Mouse (Mus musculus) MEL (cell line): Measurements from ENCODE around the gene Layn. TPM values are rescaled to one million over a fixed set of nuclear protein-coding genes. Genes with fewer than 3 reads are reported as not detected.

Experiments used
- DNase-seq: peaks from one replicate; pipeline ENCODE4 v3.0.0; 2011; ENCODE audit warnings: low read depth, low spot score
- H3K27ac ChIP-seq: 2 replicates; pipeline ENCODE4 v1.5.1; 2012; ENCODE audit warnings: low read depth, mild to moderate bottlenecking, control low read depth, low read length, moderate library complexity; ENCODE audit not compliant: control insufficient read depth
- H3K27me3 ChIP-seq, 2 experiments: fragments of 150-350 bp in 1 of 2; sonication (generic) in 1 of 2; 2 replicates each; pipeline ENCODE4 v1.6.1; 2012; ENCODE audit warnings: low read length in 2 of 2, mild to moderate bottlenecking in 2 of 2, improper control_type of control experiment in 1 of 2, moderate library complexity in 1 of 2; ENCODE audit not compliant: insufficient read depth in 2 of 2, control insufficient read depth in 1 of 2
- H3K36me3 ChIP-seq, 2 experiments: 2 replicates each; pipeline ENCODE4 v1.6.1; 2012 to 2014; ENCODE audit warnings: low read length in 2 of 2, improper control_type of control experiment in 1 of 2, inconsistent platforms in 1 of 2, mild to moderate bottlenecking in 1 of 2; ENCODE audit not compliant: insufficient read depth in 2 of 2, control insufficient read depth in 1 of 2
- H3K4me1 ChIP-seq, 2 experiments: fragments of 150-350 bp in 1 of 2; sonication (generic) in 1 of 2; 2 replicates each; pipeline ENCODE4 v1.6.1; 2012; ENCODE audit warnings: low read length in 2 of 2, improper control_type of control experiment in 1 of 2, mild to moderate bottlenecking in 1 of 2; ENCODE audit not compliant: insufficient read depth in 2 of 2, control insufficient read depth in 1 of 2
- H3K4me3 ChIP-seq, 2 experiments: fragments of 150-350 bp in 1 of 2; sonication (generic) in 1 of 2; 2 replicates each; pipeline ENCODE4 v1.5.1; 2012; ENCODE audit warnings: low read depth in 2 of 2, low read length in 2 of 2, mild to moderate bottlenecking in 2 of 2, moderate library complexity in 2 of 2, control low read depth in 1 of 2, improper control_type of control experiment in 1 of 2; ENCODE audit not compliant: control insufficient read depth in 1 of 2, insufficient read depth in 1 of 2
- H3K79me2 ChIP-seq: 2 replicates; pipeline ENCODE4 v1.6.1; 2012; ENCODE audit warnings: mild to moderate bottlenecking, low read length, moderate library complexity; ENCODE audit not compliant: control insufficient read depth, poor library complexity, insufficient read depth
- H3K9ac ChIP-seq: 2 replicates; pipeline ENCODE4 v1.6.1; 2012; ENCODE audit warnings: low read depth, mild to moderate bottlenecking, control low read depth, low read length, moderate library complexity; ENCODE audit not compliant: control insufficient read depth, poor library complexity, severe bottlenecking
- H3K9me3 ChIP-seq: fragments of 150-350 bp; sonication (generic); replicated peaks from 2 replicates; pipeline ENCODE4 v1.6.1; 2012; ENCODE audit warnings: mild to moderate bottlenecking, low read length, improper control_type of control experiment, moderate library complexity; ENCODE audit not compliant: insufficient read depth
- BHLHE40 ChIP-seq: IDR thresholded peaks from 2 replicates; pipeline ENCODE4 v1.6.1; 2012; ENCODE audit warnings: low read depth, mild to moderate bottlenecking, inconsistent platforms, low read length, improper control_type of control experiment, borderline replicate concordance
- CHD2 ChIP-seq: IDR thresholded peaks from 2 replicates; pipeline ENCODE4 v1.6.1; 2011; ENCODE audit warnings: low read length, improper control_type of control experiment
- CTCF ChIP-seq, 3 experiments: IDR thresholded peaks in 2 of 3; conservative IDR thresholded peaks in 1 of 3; 2 replicates each; pipeline ENCODE4 v1.5.1; 2011 to 2012; ENCODE audit warnings: low read length in 3 of 3, low read depth in 2 of 3, mild to moderate bottlenecking in 2 of 3, improper control_type of control experiment in 1 of 3, inconsistent platforms in 1 of 3, mixed read lengths in 1 of 3, moderate library complexity in 1 of 3; ENCODE audit not compliant: control insufficient read depth in 1 of 3, insufficient read depth in 1 of 3, poor library complexity in 1 of 3, severe bottlenecking in 1 of 3
- E2F4 ChIP-seq: IDR thresholded peaks from 2 replicates; pipeline ENCODE4 v1.6.1; 2011; ENCODE audit warnings: low read depth, low read length, improper control_type of control experiment, borderline replicate concordance
- ELF1 ChIP-seq: IDR thresholded peaks from 2 replicates; pipeline ENCODE4 v1.6.1; 2014; ENCODE audit warnings: low read depth, mild to moderate bottlenecking, inconsistent platforms, low read length, improper control_type of control experiment, moderate library complexity
- EP300 ChIP-seq, 2 experiments: IDR thresholded peaks; 2 replicates each; pipeline ENCODE4 v1.6.1; 2011; ENCODE audit warnings: improper control_type of control experiment in 2 of 2, low read length in 2 of 2, low read depth in 1 of 2, mild to moderate bottlenecking in 1 of 2
- GABPA ChIP-seq: IDR thresholded peaks from 2 replicates; pipeline ENCODE4 v1.6.1; 2012; ENCODE audit warnings: low read depth, mild to moderate bottlenecking, inconsistent platforms, low read length, improper control_type of control experiment, moderate library complexity
- GATA1 ChIP-seq: IDR thresholded peaks from 2 replicates; pipeline ENCODE4 v1.6.1; 2011; ENCODE audit warnings: low read depth, low read length, improper control_type of control experiment
- HCFC1 ChIP-seq: IDR thresholded peaks from 2 replicates; pipeline ENCODE4 v1.6.1; 2012; ENCODE audit warnings: low read depth, mild to moderate bottlenecking, inconsistent platforms, low read length, improper control_type of control experiment, moderate library complexity
- MAX ChIP-seq: IDR thresholded peaks from 2 replicates; pipeline ENCODE4 v1.6.1; 2011; ENCODE audit warnings: low read length, improper control_type of control experiment
- MEF2A ChIP-seq: IDR thresholded peaks from 2 replicates; pipeline ENCODE4 v1.6.1; 2014; ENCODE audit warnings: low read depth, mild to moderate bottlenecking, inconsistent platforms, low read length, improper control_type of control experiment; ENCODE audit not compliant: poor library complexity, insufficient replicate concordance, severe bottlenecking; ENCODE audit errors: extremely low read depth
- MXI1 ChIP-seq: IDR thresholded peaks from 2 replicates; pipeline ENCODE4 v1.6.1; 2011; ENCODE audit warnings: mild to moderate bottlenecking, low read depth, low read length, improper control_type of control experiment
- MYC ChIP-seq: IDR thresholded peaks from 2 replicates; pipeline ENCODE4 v1.6.1; 2011; ENCODE audit warnings: low read depth, mild to moderate bottlenecking, low read length, improper control_type of control experiment, moderate library complexity
- NELFE ChIP-seq: IDR thresholded peaks from 2 replicates; pipeline ENCODE4 v1.6.1; 2011; ENCODE audit warnings: low read depth, low read length, improper control_type of control experiment
- NRF1 ChIP-seq: IDR thresholded peaks from 2 replicates; pipeline ENCODE4 v1.6.1; 2014; ENCODE audit warnings: low read depth, mild to moderate bottlenecking, inconsistent platforms, low read length, improper control_type of control experiment, moderate library complexity; ENCODE audit not compliant: poor library complexity, insufficient read depth, severe bottlenecking
- POLR2A ChIP-seq, 2 experiments: IDR thresholded peaks; 2 replicates each; pipeline ENCODE4 v1.6.1; 2011 to 2012; ENCODE audit warnings: low read length in 2 of 2, mild to moderate bottlenecking in 2 of 2, control low read depth in 1 of 2, improper control_type of control experiment in 1 of 2, low read depth in 1 of 2, moderate library complexity in 1 of 2; ENCODE audit not compliant: control insufficient read depth in 1 of 2, insufficient read depth in 1 of 2, poor library complexity in 1 of 2
- RAD21 ChIP-seq: IDR thresholded peaks from 2 replicates; pipeline ENCODE4 v1.6.1; 2011; ENCODE audit warnings: mild to moderate bottlenecking, low read depth, low read length, improper control_type of control experiment
- SIN3A ChIP-seq: IDR thresholded peaks from 2 replicates; pipeline ENCODE4 v1.6.1; 2012; ENCODE audit warnings: low read length, improper control_type of control experiment, inconsistent platforms
- TCF12 ChIP-seq: IDR thresholded peaks from 2 replicates; pipeline ENCODE4 v1.6.1; 2014; ENCODE audit warnings: low read depth, mild to moderate bottlenecking, inconsistent platforms, low read length, improper control_type of control experiment, moderate library complexity
- UBTF ChIP-seq: IDR thresholded peaks from 2 replicates; pipeline ENCODE4 v1.6.1; 2012; ENCODE audit warnings: low read depth, mild to moderate bottlenecking, inconsistent platforms, low read length, improper control_type of control experiment, moderate library complexity, borderline replicate concordance; ENCODE audit not compliant: insufficient read depth
- ZC3H11A ChIP-seq: IDR thresholded peaks from 2 replicates; pipeline ENCODE4 v1.6.1; 2012; ENCODE audit warnings: low read depth, mild to moderate bottlenecking, inconsistent platforms, low read length, improper control_type of control experiment
- ZKSCAN1 ChIP-seq: IDR thresholded peaks from 2 replicates; pipeline ENCODE4 v1.6.1; 2012; ENCODE audit warnings: low read depth, mild to moderate bottlenecking, inconsistent platforms, low read length, improper control_type of control experiment, moderate library complexity
- ZNF384 ChIP-seq: IDR thresholded peaks from 2 replicates; pipeline ENCODE4 v1.6.1; 2012; ENCODE audit warnings: low read depth, mild to moderate bottlenecking, inconsistent platforms, low read length, improper control_type of control experiment
- polyA plus RNA-seq, 2 experiments: library from polyadenylated mRNA; stranded (reverse) in 1 of 2; unstranded in 1 of 2; fragments of >175 nt in 1 of 2; fragments of >200 nt in 1 of 2; gene quantifications; 2 replicates each; pipeline versions ENCODE4 v1.2.1 to v1.2.4; 2012; ENCODE audit warnings: low replicate concordance in 2 of 2, low read depth in 1 of 2; ENCODE audit not compliant: insufficient read length in 2 of 2, insufficient read depth in 1 of 2, missing spikeins in 1 of 2
- total RNA-seq: library from RNA; depleted of rRNA; stranded (reverse); fragments of 300-350 nt; gene quantifications from 2 replicates; pipeline ENCODE4 v1.2.3, GENCODE M21; 2012

The Layn gene
- total and polyA plus RNA-seq, 3 experiments, result not detected

GRCm38 (mm10) chr9:51105751-51106150 lies 28.9 kb upstream of the Layn start:
- Histone ChIP-seq H3K27ac (no peak overlapping the region), H3K4me1 (no peaks in the 10 kb centered on the region), H3K27me3 (peaks cover 0 to 3% of the 10 kb centered on the region in 2 experiments; a peak in 3 of 4 replicates), H3K79me2 (no peaks in the 10 kb centered on the region), H3K36me3 (no peaks in the 10 kb centered on the region), H3K9me3 (no peaks in the 10 kb centered on the region), H3K4me3 (no peak overlapping the region), H3K9ac (no peak overlapping the region)
- no peak for DNase-seq
- TF ChIP-seq BHLHE40 (no peak), NRF1 (no peak), POLR2A (IDR thresholded peaks at IDR 0.05; ENCODE audit: control insufficient read depth in 1 of 2, insufficient read depth in 1 of 2, low read depth in 1 of 2, low read length in 2 of 2, poor library complexity in 1 of 2) (no peak), RAD21 (no peak), MYC (no peak), GATA1 (no peak)

GRCm38 (mm10) chr9:51103808-51104514 lies 27.1 kb upstream of the Layn start:
- no peak for DNase-seq
- Histone ChIP-seq H3K4me1 (no peaks in the 10 kb centered on the region), H3K9me3 (no peaks in the 10 kb centered on the region), H3K36me3 (no peaks in the 10 kb centered on the region), H3K27me3 (peaks cover 0 to 3% of the 10 kb centered on the region in 2 experiments; a peak in 2 of 4 replicates), H3K9ac (no peak overlapping the region), H3K79me2 (no peaks in the 10 kb centered on the region), H3K27ac (no peak overlapping the region), H3K4me3 (no peak overlapping the region)
- TF ChIP-seq NELFE (no peak), TCF12 (no peak), ZNF384 (no peak), CTCF (IDR thresholded peaks at IDR 0.05 in 2 of 3, conservative IDR thresholded peaks at IDR 0.05 in 1 of 3; ENCODE audit: control insufficient read depth in 1 of 3, insufficient read depth in 1 of 3, low read depth in 2 of 3, low read length in 3 of 3, poor library complexity in 1 of 3, severe bottlenecking in 1 of 3) (no peak), UBTF (no peak), MAX (no peak), RAD21 (no peak)

GRCm38 (mm10) chr9:51102963-51103807 lies 26.3 kb upstream of the Layn start:
- H3K4me1 ChIP-seq, result no peaks in the 10 kb centered on the region
- H3K4me3 ChIP-seq, result no peak overlapping the region
- H3K9me3 ChIP-seq, result no peaks in the 10 kb centered on the region
- no peak overlapping the region for H3K9ac ChIP-seq
- peaks cover 0 to 3% of the 10 kb centered on the region in 2 experiments; a peak in 2 of 4 replicates for H3K27me3 ChIP-seq
- no peaks in the 10 kb centered on the region for H3K79me2 ChIP-seq
- H3K27ac ChIP-seq, result no peak overlapping the region
- H3K36me3 ChIP-seq, result no peaks in the 10 kb centered on the region
- no peak for DNase-seq
- TF ChIP-seq MXI1, result no peak
- no peak for TF ChIP-seq GATA1
- no peak for TF ChIP-seq ZKSCAN1
- no peak for TF ChIP-seq NRF1
- TF ChIP-seq BHLHE40, result no peak
- TF ChIP-seq GABPA, result no peak
- TF ChIP-seq MEF2A, result no peak
- no peak for TF ChIP-seq EP300 (IDR thresholded peaks at IDR 0.05; ENCODE audit: low read depth in 1 of 2, low read length in 2 of 2)
- no peak for TF ChIP-seq ELF1
- TF ChIP-seq ZC3H11A, result no peak
- no peak for TF ChIP-seq RAD21
- TF ChIP-seq SIN3A, result no peak
- TF ChIP-seq CHD2, result no peak
- no peak for TF ChIP-seq E2F4
- no peak for TF ChIP-seq ZNF384
- TF ChIP-seq HCFC1, result no peak
